Mouse (Mus musculus): ENCODE results near the gene Actr1b.
A peak's percentile ranks its signal among the peaks of the same experiment; 100 is the strongest.

Gene Actr1b

GRCm38 (mm10) chr1:36714311-36714710, at the start of gene Actr1b:
TSS of gene Actr1b (minus strand) at chr1:36714422.
- DNase-seq (ENCODE audit: low spot score) = no peak

GRCm38 (mm10) chr1:36761568-36761967, 47.3 kb upstream of the Actr1b start, which contains the start of gene Zap70:
TSS of gene Zap70 (plus strand) at chr1:36761798.
- DNase-seq (ENCODE audit: low spot score) = no peak

GRCm38 (mm10) chr1:36761061-36761460, 46.8 kb upstream of the Actr1b start:
- no peak for DNase-seq (ENCODE audit: low spot score)

- no peak for DNase-seq (ENCODE audit: low spot score)
Observed at GRCm38 (mm10) chr1:36760401-36760800, 46.2 kb upstream of the Actr1b start.

- no peak for DNase-seq (ENCODE audit: low spot score)
Observed at GRCm38 (mm10) chr1:36759076-36759475, 44.9 kb upstream of the Actr1b start.

- no peak for DNase-seq (ENCODE audit: low spot score)
Observed at GRCm38 (mm10) chr1:36758553-36758952, 44.3 kb upstream of the Actr1b start.

GRCm38 (mm10) chr1:36753932-36754675, 39.9 kb upstream of the Actr1b start:
- DNase-seq (ENCODE audit: low spot score) = no peak

GRCm38 (mm10) chr1:36746452-36746851, 32.2 kb upstream of the Actr1b start:
- no peak for DNase-seq (ENCODE audit: low spot score)

- DNase-seq (ENCODE audit: low spot score) = no peak
Observed at GRCm38 (mm10) chr1:36745661-36746060, 31.4 kb upstream of the Actr1b start.

GRCm38 (mm10) chr1:36744268-36744944, 30.2 kb upstream of the Actr1b start:
- DNase-seq (ENCODE audit: low spot score) = peak; percentile 66

GRCm38 (mm10) chr1:36743046-36743445, 28.8 kb upstream of the Actr1b start:
- DNase-seq (ENCODE audit: low spot score) = no peak

GRCm38 (mm10) chr1:36739231-36739630, 25.0 kb upstream of the Actr1b start:
- DNase-seq (ENCODE audit: low spot score) = no peak

GRCm38 (mm10) chr1:36737300-36737699, 23.1 kb upstream of the Actr1b start:
- DNase-seq (ENCODE audit: low spot score) = peak; percentile 63

GRCm38 (mm10) chr1:36724057-36724431, 9.8 kb upstream of the Actr1b start:
- DNase-seq (ENCODE audit: low spot score) = no peak

- no peak for DNase-seq (ENCODE audit: low spot score)
Observed at GRCm38 (mm10) chr1:36723146-36724056, 9.2 kb upstream of the Actr1b start.

- DNase-seq (ENCODE audit: low spot score) = no peak
Observed at GRCm38 (mm10) chr1:36718786-36719185, 4.6 kb upstream of the Actr1b start.

GRCm38 (mm10) chr1:36711104-36711503, 3.1 kb downstream of the Actr1b start:
- DNase-seq (ENCODE audit: low spot score) = no peak

GRCm38 (mm10) chr1:36709854-36710280, 4.4 kb downstream of the Actr1b start, which contains the start of gene 4933424G06Rik:
TSS of gene 4933424G06Rik (plus strand) at chr1:36710149.
- DNase-seq (ENCODE audit: low spot score) = peak; percentile 95

- DNase-seq (ENCODE audit: low spot score) = peak; percentile 38
Observed at GRCm38 (mm10) chr1:36709055-36709853, 5.0 kb downstream of the Actr1b start.

- no peak for DNase-seq (ENCODE audit: low spot score)
Observed at GRCm38 (mm10) chr1:36708626-36709025, 5.6 kb downstream of the Actr1b start.

GRCm38 (mm10) chr1:36707797-36708196, 6.4 kb downstream of the Actr1b start:
- no peak for DNase-seq (ENCODE audit: low spot score)
